Mouse (Mus musculus) splenic B cell, adult 2 months (primary cell): ENCODE results near the gene Gm10160.

Source experiments
- DNase-seq: peaks from one replicate; pipeline ENCODE4 v3.0.0-alpha.2; 2011; ENCODE audit warnings: low read depth, low spot score
- H3K27me3 ChIP-seq: 2 replicates; pipeline ENCODE4 v1.6.1; 2012; ENCODE audit warnings: mild to moderate bottlenecking, low read length, moderate library complexity, mixed read lengths; ENCODE audit not compliant: control insufficient read depth, poor library complexity, insufficient read depth, severe bottlenecking
- H3K36me3 ChIP-seq: 2 replicates; pipeline ENCODE4 v1.6.1; 2012; ENCODE audit warnings: mild to moderate bottlenecking, low read length, moderate library complexity, mixed read lengths; ENCODE audit not compliant: control insufficient read depth, poor library complexity, insufficient read depth, severe bottlenecking

The Gm10160 gene

DNA sequence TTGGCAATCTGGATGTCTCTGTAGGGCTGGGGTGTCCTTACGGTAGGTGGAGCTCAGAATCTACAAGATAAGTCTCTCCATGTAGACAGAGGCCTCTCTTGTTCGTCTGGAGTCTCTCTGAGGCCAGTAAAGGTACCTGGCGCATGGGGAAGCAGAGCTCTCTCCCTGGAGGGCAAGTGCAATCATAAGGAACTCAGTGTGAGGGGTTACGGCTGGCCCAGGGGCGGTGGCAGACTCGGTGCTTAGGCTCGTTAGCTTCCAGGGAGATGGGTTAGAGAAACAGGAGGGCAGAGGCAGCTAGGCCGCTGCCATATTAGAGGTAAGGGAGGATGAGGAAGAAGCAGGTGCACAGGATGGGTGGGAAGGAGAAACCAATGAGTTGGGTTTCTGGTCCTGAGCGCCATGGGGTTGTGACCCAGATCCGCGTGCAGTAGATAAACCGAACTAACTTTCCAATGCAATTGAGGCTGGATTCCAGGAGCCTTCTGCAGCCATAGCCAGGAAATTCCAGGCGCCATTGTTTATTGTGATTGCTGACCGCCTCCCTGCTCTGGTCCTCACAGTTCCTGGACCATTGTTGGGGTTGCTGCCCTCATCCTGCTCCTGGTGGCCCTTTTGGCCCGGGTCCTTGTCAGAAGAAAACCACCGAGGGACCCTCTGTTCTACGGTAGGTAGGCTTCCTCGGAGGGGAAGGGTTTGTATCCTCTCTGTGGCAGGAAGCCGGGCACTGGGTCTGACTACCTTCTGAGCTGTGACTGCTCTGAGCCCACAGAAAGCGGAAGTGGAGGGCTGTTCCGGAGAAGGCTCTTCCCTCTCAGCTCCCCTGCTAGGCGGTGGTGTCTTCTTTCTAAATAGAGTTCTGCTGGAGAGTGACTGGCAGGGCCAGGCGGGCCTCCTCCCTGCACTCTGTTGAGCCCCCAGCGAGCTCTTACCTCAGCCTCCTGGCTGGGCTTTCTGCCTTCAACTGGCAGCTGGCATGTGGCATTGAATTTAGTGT lies 7.3 kb upstream of the Gm10160 start:
- H3K36me3 ChIP-seq, result peaks cover 2% of the 10 kb centered on the region
- no peaks in the 10 kb centered on the region for H3K27me3 ChIP-seq
- peak; percentile 84 for DNase-seq

DNA sequence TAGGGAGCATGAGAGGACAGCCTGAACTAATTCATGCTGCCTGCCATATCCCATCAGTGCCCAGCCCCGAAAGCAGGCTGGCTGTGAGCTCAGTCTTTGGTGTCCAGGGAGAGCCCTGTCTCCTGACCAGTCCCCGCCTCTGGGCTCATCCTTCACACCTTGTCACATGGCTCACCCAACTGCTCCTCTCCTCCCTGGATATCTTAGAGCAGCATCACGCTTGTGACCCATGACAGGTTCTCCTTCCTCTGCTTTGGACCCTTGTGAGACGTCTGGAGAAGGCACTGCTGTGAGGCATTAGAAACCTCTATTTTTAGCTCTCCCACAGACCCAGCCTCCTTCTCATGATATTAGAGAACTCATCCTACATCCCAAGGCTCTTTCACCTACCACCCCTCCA lies 6.3 kb upstream of the Gm10160 start:
- no peaks in the 10 kb centered on the region for H3K27me3 ChIP-seq
- H3K36me3 ChIP-seq, result peaks cover 2% of the 10 kb centered on the region
- DNase-seq, result no peak

GRCm38 (mm10) chr7:81861461-81861860 lies 5.9 kb upstream of the Gm10160 start:
- no peak for DNase-seq
- H3K27me3 ChIP-seq, result no peaks in the 10 kb centered on the region
- H3K36me3 ChIP-seq, result peaks cover under 1% of the 10 kb centered on the region

DNA sequence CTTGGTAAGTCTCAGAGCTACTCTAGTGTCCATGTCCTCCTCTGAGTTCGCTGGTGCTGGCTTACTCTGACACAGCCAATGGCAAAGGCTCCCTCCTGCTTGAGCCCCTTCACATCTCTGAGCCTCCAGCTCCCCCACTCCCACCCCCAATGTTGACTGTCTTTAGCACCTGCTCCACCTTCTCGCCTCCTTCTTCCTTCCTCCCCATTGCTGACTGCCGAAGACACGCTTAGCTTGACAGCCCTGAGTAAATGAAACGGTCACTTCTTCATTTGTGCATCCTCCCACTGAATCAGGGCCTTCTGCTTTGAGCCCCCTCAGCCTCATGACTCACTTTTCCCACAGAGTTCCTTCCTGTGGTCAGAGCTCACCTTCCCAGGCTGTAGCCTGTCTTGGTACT lies 5.4 kb upstream of the Gm10160 start:
- Histone ChIP-seq H3K36me3 (no peaks in the 10 kb centered on the region; the same call in 1 of the 2 replicates), H3K27me3 (no peaks in the 10 kb centered on the region)
- peak; percentile 62 for DNase-seq

DNA sequence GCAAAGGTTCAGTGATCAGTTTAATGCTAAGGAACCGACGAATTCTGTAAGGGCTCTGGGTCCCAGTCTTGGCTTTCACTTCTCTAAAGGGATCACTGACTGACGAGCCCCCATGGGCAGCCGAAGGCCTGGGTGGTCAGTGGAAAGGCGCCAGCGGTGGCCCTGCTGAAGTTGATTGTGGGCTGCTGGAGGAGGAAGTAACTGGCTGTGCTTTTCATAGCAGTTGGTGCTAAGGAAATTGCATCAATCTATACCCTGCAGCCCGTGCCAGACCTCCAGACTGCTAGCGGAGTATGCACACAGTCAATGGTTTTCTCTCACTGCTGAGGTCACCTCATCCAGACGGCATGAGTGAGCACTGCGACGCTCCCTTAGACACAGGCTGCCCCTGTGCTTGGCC lies 4.5 kb upstream of the Gm10160 start:
- Histone ChIP-seq H3K36me3 (no peaks in the 10 kb centered on the region; the same call in 1 of the 2 replicates), H3K27me3 (no peaks in the 10 kb centered on the region)
- peak; percentile 55 for DNase-seq

DNA sequence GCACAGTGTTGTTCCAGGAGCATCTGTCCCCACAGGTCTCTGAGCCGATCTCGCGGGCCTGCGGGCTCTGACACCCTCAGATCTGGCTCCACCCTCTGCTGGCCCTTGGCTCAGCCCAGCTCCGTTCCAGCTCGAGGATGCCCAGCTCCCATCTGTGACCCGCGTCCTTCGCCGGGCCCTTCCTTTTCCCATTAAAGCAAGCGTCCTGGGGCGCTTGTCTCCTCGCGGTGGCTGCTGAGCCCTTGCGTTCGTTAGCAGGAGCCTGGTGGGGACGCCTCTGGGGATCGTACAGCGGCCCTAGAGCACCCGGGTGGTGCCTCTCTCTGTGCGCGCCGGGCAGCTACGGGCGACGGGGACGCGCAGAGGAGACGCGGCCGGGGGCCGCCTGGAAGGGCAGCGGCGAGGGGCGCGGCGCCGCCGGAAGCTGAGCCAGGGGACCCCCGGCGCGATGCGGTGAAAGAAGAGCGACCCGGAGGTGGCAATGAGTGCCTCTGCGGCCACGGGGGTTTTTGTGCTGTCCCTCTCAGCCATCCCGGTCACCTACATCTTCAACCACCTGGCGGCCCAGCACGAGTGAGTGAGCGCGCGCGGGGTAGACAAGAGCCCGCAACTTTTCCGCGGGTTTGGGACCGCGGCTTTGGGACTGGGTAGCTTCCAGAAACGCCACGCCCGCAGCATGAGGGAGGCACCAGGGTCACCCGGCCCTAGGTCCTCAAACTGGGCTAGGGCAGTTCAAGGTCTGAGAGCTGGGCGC lies 3.6 kb upstream of the Gm10160 start, which contains the start of gene Tm6sf1:
Tm6sf1 (plus strand) TSS at position 34 of the 754 bp plus-strand sequence.
- peak; percentile 40 for DNase-seq
- no peaks in the 10 kb centered on the region for H3K27me3 ChIP-seq
- no peaks in the 10 kb centered on the region for H3K36me3 ChIP-seq

- no peak for DNase-seq
- H3K36me3 ChIP-seq, result no peaks in the 10 kb centered on the region
- H3K27me3 ChIP-seq, result no peaks in the 10 kb centered on the region
Measured at GRCm38 (mm10) chr7:81858236-81858635, 2.6 kb upstream of the Gm10160 start.

DNA sequence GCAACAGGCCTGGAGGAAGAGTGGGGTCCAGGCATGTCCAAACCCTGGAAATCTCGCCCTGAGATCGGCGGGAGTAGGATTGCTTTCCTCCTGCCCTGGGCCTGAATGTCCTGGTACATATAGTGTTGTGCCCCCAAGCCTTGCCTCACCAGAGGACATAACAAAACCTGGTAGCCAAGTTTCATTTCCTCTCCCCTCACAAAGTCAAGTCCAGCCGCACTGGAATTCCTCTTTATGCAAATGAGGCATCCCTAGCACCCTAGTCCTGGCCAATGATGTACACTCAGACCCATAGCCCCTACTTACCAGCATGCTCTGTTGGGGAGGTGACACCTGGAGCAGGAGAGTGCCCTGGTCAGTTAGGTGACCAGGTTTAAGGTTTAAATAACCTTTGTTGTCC lies 627 bp upstream of the Gm10160 start:
- no peaks in the 10 kb centered on the region for H3K27me3 ChIP-seq
- no peaks in the 10 kb centered on the region for H3K36me3 ChIP-seq
- DNase-seq, result no peak

DNA sequence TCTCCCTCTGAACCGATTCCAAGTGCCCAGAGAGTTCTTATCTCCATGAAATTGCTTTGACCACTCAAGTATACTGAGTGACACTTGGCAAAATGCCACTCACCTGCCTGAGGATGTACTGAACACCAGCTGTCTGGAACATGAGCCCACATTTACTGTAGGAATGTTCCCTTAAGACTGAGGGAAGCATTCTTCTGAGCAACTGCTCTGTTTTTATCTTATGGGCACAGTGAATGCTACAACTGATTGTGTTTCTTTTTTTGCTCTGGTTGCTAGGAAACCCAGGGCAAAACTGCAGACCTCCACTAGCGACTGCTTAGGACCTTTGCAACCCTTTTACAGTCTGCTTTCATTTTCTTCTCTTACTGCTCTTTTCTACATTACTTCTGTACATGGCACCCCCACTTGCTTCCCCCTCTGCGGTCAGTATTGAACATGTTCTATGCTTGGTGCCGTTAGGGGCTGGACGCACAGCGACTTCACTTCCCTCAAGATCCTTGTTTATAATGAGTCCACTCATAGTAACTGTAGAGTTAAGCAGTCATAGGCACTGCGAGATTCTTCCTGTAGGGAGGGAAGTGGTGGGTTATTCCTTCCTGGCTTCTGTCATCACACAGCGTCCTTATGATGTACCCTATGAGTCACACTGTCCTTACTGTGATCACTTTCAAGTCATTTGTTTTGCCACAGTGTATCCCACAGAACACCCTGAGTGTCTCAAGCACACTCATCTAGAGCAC lies 856 bp downstream of the Gm10160 start:
- Histone ChIP-seq H3K27me3 (no peaks in the 10 kb centered on the region), H3K36me3 (no peaks in the 10 kb centered on the region)
- peak; percentile 51 for DNase-seq

DNA sequence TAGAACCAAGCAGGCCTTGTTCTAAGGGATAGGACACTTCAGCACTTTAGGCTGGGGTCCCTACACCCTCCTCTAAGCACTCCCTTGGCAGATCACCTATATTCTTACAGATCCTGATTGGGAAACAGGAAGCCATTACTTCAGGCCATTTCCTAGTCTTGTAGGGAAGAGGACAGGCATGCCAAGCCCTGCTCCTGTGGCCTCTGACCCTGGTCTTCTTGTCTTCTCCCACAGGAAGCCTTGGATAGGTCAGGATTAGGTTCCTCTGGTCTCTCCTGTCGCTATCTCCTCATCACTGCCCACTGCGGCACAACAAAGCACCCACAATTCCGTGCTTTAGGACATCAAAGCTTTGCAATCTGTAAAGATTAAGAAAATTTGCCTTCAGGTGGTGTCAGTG lies 3.9 kb downstream of the Gm10160 start:
- no peaks in the 10 kb centered on the region for H3K27me3 ChIP-seq
- DNase-seq, result no peak

GRCm38 (mm10) chr7:81850171-81850570 lies 5.4 kb downstream of the Gm10160 start:
- no peaks in the 10 kb centered on the region for H3K27me3 ChIP-seq
- DNase-seq, result no peak

More for the DNA sequence above, 3.9 kb downstream of the Gm10160 start:
- H3K36me3 ChIP-seq, result no peaks in the 10 kb centered on the region

DNA sequence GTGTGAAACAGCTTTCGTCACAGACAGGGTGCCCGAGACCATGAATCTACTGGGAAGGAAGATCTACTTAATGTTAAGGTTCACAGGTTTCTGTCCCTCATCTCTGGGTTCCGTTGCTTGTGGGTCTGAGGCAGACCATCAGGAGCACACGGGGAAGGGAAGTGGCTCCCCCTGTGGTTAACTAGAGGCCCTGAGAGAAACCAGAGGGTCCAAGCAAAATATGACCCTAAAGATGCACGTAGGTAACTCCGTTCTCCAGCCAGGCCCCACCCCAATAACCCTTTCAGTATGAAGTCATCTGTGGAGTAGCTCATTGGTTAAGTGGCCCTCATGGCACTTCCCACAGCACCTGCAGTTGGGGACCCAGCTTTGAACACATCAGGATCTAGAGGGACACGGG lies 6.0 kb downstream of the Gm10160 start:
- Histone ChIP-seq H3K27me3 (no peaks in the 10 kb centered on the region), H3K36me3 (no peaks in the 10 kb centered on the region)
- DNase-seq, result no peak

More at GRCm38 (mm10) chr7:81850171-81850570, 5.4 kb downstream of the Gm10160 start:
- no peaks in the 10 kb centered on the region for H3K36me3 ChIP-seq

- peak; percentile 68 for DNase-seq
- Histone ChIP-seq H3K36me3 (no peaks in the 10 kb centered on the region), H3K27me3 (no peaks in the 10 kb centered on the region)
Measured at GRCm38 (mm10) chr7:81849214-81849613, 6.4 kb downstream of the Gm10160 start.

DNA sequence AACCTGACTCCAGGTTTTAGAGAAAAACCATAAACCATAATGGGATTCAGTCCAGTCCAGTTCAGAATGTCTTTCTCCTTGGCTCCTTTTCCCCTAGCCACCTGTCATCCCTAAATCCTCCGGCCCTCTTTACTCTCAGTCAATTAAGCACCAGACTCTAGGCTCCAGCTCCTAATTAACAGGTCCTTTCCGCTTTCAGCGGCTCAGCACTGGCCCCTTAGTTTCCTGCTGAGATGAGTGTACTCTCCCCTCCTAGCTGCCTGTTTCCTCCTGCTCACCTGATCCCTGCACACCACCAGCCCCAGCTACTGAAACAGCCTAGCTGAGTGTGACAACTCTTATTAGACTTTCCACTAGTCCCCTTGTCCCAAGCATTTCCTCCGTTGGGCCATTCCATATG lies 7.8 kb downstream of the Gm10160 start:
- H3K27me3 ChIP-seq, result no peaks in the 10 kb centered on the region
- no peaks in the 10 kb centered on the region for H3K36me3 ChIP-seq
- no peak for DNase-seq
